Mouse (Mus musculus): Measurements from ENCODE around the gene Tuba1c. TPM values are rescaled to one million over a fixed set of nuclear protein-coding genes. Genes with fewer than 3 reads are reported as not detected.

Gene Tuba1c
- polyA plus RNA-seq, 1 experiment from 2014 or later = 142 TPM

DNA sequence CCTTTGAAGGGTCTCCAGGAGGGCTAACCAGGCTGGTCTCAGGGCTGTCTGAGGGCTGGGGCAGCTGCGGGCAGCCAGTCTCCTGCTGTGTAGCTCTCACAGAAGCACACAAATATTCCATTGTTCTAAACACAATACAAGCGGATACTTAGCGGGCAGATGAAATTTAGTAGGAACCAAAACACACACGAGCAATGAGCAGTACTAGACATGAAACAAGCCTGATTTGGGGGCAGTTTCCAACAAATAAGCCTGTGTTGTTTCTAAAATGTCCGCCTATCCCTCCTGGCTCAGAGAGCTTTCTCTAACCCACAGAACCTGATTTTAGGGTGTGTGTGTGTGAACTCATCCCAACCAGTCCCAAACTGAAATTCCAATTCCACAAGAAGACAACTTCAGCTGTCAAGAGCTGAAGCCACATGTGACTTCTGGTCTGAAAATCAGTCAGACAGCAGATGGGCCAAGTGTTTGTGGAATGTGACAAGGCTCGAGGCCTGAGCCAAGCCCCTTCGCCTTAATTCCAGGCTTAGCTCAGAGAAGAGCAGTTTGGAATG, 42.5 kb upstream of the Tuba1c start:
- Histone ChIP-seq H3K4me1 (replicated peaks; ENCODE audit: control insufficient read depth, insufficient read depth, low read length) (peaks cover 63% of the 10 kb centered on the region), H3K27ac (ENCODE audit: low read depth, low read length) (peak overlapping the region; percentile 75), H3K36me3 (ENCODE audit: control insufficient read depth, insufficient read depth, low read length) (no peaks in the 10 kb centered on the region), H3K27me3 (ENCODE audit: control insufficient read depth, insufficient read depth, low read length) (no peaks in the 10 kb centered on the region), H3K9ac (ENCODE audit: low read length) (peak overlapping the region; percentile 44), H3K4me2 (ENCODE audit: low read depth, low read length, severe bottlenecking) (peak overlapping the region; percentile 29; the same call in 1 of the 2 replicates), H3K4me3 (ENCODE audit: low read depth, low read length) (no peak overlapping the region; the same call in 1 of the 2 replicates), H3K9me3 (ENCODE audit: control insufficient read depth, low read length) (no peaks in the 10 kb centered on the region)
- peak; percentile 37; the same call in 1 of the 2 replicates for ATAC-seq (replicated peaks; ENCODE audit: low FRiP score)
- DNase-seq (ENCODE audit: low spot score) = peak; percentile 63
- 5% methylated on average over 7 of the region's 7 CpGs for WGBS

DNA sequence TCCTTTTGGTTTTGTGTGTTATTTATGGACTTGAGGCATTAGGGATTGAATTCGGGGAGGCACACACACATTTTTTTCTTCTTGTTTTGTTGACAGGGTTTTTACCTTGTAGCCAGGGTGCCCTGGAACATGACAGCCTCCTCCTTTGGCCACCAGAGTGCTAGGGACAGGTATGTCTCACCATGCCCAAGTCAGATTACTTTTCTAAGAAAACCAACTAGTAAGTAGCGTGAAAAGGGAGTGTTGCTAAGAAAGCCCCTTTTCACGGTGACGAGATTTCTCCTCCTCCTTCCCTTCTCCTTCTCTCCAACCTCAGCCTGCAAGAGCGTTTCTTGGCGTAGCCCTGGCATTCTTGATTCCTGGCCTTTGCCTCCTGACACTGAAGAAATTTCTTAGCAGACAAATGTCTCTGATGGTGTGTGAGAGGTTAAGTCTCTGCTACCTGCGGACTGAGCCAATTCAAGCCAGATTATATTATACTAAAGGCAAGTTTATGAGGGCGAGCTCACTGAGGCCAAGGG, 42.0 kb upstream of the Tuba1c start:
- Histone ChIP-seq H3K36me3 (ENCODE audit: control insufficient read depth, insufficient read depth, low read length) (no peaks in the 10 kb centered on the region), H3K9ac (ENCODE audit: low read length) (peak overlapping the region; percentile 44), H3K9me3 (ENCODE audit: control insufficient read depth, low read length) (no peaks in the 10 kb centered on the region), H3K4me1 (replicated peaks; ENCODE audit: control insufficient read depth, insufficient read depth, low read length) (peaks cover 66% of the 10 kb centered on the region), H3K27me3 (ENCODE audit: control insufficient read depth, insufficient read depth, low read length) (no peaks in the 10 kb centered on the region), H3K4me2 (ENCODE audit: low read depth, low read length, severe bottlenecking) (peak overlapping the region; percentile 29; the same call in 1 of the 2 replicates), H3K4me3 (ENCODE audit: low read depth, low read length) (no peak overlapping the region), H3K27ac (ENCODE audit: low read depth, low read length) (peak overlapping the region; percentile 75)
- 26% methylated on average over 8 of the region's 8 CpGs for WGBS
- ATAC-seq (replicated peaks; ENCODE audit: low FRiP score) = no peak
- DNase-seq (ENCODE audit: low spot score) = no peak

DNA sequence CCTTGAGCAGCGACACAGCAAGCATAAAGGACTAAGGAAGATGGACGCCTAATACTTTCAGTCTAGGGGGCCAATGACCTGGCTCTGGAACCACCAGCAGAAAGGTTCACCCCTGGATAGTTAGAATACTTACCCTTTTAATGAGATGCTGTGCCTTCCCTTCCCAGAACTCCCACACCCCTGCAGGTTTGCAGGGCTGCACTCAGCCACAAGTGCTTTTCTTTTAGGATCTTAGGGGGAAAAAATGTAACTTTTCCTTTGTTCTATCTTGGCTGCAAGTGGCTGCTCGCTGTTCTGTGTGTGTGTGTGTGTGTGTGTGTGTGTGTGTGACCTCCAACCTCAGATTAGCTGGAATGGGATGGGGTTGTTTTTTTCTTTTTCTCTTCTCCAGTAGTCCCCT, 40.9 kb upstream of the Tuba1c start:
- Histone ChIP-seq H3K9me3 (ENCODE audit: control insufficient read depth, low read length) (no peaks in the 10 kb centered on the region), H3K27ac (ENCODE audit: low read depth, low read length) (no peak overlapping the region), H3K36me3 (ENCODE audit: control insufficient read depth, insufficient read depth, low read length) (no peaks in the 10 kb centered on the region), H3K4me1 (replicated peaks; ENCODE audit: control insufficient read depth, insufficient read depth, low read length) (peaks cover 68% of the 10 kb centered on the region), H3K4me2 (ENCODE audit: low read depth, low read length, severe bottlenecking) (no peak overlapping the region), H3K27me3 (ENCODE audit: control insufficient read depth, insufficient read depth, low read length) (no peaks in the 10 kb centered on the region), H3K9ac (ENCODE audit: low read length) (no peak overlapping the region), H3K4me3 (ENCODE audit: low read depth, low read length) (no peak overlapping the region)
- 58% methylated on average over 3 of the region's 3 CpGs for WGBS
- DNase-seq (ENCODE audit: low spot score) (peak; percentile 47), ATAC-seq (replicated peaks; ENCODE audit: low FRiP score) (no peak)

DNA sequence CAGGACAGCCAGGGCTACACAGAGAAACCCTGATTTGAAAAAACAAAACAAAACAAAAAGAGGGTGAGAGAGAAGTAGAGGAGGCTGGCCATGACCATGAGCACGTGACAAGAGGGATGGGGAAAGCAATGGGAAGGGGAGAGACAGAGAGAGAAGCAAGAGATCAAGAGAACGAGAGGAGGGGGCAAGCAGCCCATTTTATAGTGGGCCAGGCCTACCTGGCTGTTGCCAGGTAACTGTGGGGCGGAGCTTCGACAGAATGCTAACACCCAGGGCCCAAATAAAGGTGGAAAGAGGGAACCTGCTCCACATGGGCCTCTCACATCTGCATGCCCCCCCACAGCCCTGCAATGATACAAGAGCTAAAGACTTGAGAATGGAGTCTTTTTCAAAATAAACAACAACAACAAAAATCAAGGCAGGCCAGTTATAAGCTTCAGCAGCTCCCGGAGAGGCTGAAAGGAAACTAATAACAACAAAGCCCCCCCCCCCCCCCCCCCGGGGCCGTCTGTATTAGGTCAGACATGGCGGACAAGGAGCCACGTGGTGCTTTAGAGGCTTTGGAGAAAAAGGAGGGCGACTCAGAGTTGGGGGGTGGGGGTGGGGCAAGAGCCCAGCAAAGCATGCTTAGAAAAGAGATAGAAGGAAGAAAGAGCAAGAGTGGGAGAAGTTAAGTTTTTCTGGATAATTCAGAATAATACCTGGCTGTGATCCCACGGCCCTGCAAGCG, 39.8 kb upstream of the Tuba1c start:
- Histone ChIP-seq H3K27ac (ENCODE audit: low read depth, low read length) (peak overlapping the region; percentile 79; the same call in 1 of the 2 replicates), H3K36me3 (ENCODE audit: control insufficient read depth, insufficient read depth, low read length) (no peaks in the 10 kb centered on the region), H3K9ac (ENCODE audit: low read length) (peak overlapping the region; percentile 74), H3K4me2 (ENCODE audit: low read depth, low read length, severe bottlenecking) (peak overlapping the region; percentile 68; the same call in 1 of the 2 replicates), H3K27me3 (ENCODE audit: control insufficient read depth, insufficient read depth, low read length) (no peaks in the 10 kb centered on the region), H3K4me1 (replicated peaks; ENCODE audit: control insufficient read depth, insufficient read depth, low read length) (peaks cover 65% of the 10 kb centered on the region), H3K4me3 (ENCODE audit: low read depth, low read length) (no peak overlapping the region), H3K9me3 (ENCODE audit: control insufficient read depth, low read length) (no peaks in the 10 kb centered on the region)
- ATAC-seq (replicated peaks; ENCODE audit: low FRiP score) = no peak
- 23% methylated on average over 12 of the region's 12 CpGs for WGBS
- no peak for DNase-seq (ENCODE audit: low spot score)

DNA sequence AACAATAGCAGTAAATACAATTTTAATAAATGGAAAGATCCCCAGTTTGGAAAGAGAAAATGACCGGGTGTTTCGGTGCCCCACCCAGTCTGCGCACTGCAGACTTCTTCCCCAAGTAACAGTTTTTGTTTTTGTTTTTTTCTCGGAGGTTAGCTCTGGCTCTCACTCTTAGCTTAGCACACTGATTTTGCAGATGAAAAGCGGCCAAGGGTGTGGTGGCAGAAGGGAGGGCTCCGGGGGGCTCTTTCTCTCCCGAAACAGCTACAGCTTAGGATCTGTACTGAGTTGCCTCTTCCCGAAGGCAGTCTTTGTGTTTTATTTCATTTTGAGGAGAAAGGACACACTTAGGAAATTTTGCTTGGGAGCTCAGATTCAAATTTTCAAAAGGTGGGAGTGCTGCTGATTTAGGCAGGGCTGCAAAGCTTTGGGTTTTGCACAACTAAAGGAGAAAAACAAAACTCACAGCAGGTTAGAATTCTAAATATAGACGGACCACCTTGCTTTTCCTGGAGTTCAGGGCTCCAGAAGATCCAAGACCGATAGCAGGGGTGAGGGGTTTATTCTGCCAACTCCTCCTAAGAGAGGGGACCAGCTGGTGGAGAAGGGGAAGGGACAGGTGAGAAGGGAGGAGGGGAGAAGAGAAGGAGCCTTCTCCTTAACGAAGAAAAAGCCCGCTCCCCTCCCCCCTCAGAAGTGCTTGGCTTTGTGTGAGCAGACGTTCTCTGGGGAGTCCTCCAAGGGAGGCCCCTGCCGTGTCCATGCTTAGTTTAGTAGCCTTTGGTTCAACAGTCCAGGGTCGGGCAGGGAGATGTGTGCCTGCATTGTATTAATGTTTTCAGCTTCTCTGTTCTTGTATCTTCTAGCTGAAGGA, 38.8 kb upstream of the Tuba1c start:
- Histone ChIP-seq H3K9ac (ENCODE audit: low read length) (peak overlapping the region; percentile 74), H3K4me3 (ENCODE audit: low read depth, low read length) (peak overlapping the region; percentile 16), H3K36me3 (ENCODE audit: control insufficient read depth, insufficient read depth, low read length) (no peaks in the 10 kb centered on the region), H3K27ac (ENCODE audit: low read depth, low read length) (peak overlapping the region; percentile 79), H3K4me1 (replicated peaks; ENCODE audit: control insufficient read depth, insufficient read depth, low read length) (peaks cover 61% of the 10 kb centered on the region), H3K27me3 (ENCODE audit: control insufficient read depth, insufficient read depth, low read length) (no peaks in the 10 kb centered on the region), H3K9me3 (ENCODE audit: control insufficient read depth, low read length) (no peaks in the 10 kb centered on the region), H3K4me2 (ENCODE audit: low read depth, low read length, severe bottlenecking) (peak overlapping the region; percentile 68)
- ATAC-seq (replicated peaks; ENCODE audit: low FRiP score) (no peak), DNase-seq (ENCODE audit: low spot score) (peak; percentile 70)
- WGBS = 10% methylated on average over 15 of the region's 15 CpGs

DNA sequence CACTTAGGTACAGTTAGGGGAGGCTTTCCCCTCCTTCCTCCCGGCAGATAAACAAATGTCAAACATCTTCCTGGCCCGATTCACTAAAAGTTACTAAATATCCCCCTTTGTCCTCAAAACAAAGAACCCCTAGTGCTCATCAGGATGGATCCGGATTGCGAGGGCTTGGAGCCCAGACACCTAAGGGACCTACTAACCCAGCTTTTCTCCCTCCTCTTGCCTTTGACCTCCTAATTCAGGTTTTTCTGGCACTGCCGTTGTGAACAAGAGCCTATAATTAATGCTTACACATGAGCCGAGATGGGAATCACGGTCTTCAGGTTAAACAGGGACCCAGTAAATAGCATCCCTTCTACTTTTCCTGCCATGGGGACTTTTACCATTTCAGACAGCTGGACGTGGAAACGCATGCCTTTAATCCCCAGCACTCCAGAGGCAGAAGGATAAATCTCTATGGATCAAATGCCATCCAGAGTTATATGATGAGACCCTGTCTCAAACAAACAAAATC, 38.1 kb upstream of the Tuba1c start:
- DNase-seq (ENCODE audit: low spot score) (peak; percentile 44), ATAC-seq (replicated peaks; ENCODE audit: low FRiP score) (no peak)
- Histone ChIP-seq H3K36me3 (ENCODE audit: control insufficient read depth, insufficient read depth, low read length) (no peaks in the 10 kb centered on the region), H3K27ac (ENCODE audit: low read depth, low read length) (peak overlapping the region; percentile 79), H3K27me3 (ENCODE audit: control insufficient read depth, insufficient read depth, low read length) (no peaks in the 10 kb centered on the region), H3K4me1 (replicated peaks; ENCODE audit: control insufficient read depth, insufficient read depth, low read length) (peaks cover 57% of the 10 kb centered on the region), H3K9me3 (ENCODE audit: control insufficient read depth, low read length) (no peaks in the 10 kb centered on the region), H3K4me2 (ENCODE audit: low read depth, low read length, severe bottlenecking) (peak overlapping the region; percentile 68), H3K4me3 (ENCODE audit: low read depth, low read length) (peak overlapping the region; percentile 16), H3K9ac (ENCODE audit: low read length) (peak overlapping the region; percentile 74)
- 4% methylated on average over 9 of the region's 9 CpGs for WGBS

DNA sequence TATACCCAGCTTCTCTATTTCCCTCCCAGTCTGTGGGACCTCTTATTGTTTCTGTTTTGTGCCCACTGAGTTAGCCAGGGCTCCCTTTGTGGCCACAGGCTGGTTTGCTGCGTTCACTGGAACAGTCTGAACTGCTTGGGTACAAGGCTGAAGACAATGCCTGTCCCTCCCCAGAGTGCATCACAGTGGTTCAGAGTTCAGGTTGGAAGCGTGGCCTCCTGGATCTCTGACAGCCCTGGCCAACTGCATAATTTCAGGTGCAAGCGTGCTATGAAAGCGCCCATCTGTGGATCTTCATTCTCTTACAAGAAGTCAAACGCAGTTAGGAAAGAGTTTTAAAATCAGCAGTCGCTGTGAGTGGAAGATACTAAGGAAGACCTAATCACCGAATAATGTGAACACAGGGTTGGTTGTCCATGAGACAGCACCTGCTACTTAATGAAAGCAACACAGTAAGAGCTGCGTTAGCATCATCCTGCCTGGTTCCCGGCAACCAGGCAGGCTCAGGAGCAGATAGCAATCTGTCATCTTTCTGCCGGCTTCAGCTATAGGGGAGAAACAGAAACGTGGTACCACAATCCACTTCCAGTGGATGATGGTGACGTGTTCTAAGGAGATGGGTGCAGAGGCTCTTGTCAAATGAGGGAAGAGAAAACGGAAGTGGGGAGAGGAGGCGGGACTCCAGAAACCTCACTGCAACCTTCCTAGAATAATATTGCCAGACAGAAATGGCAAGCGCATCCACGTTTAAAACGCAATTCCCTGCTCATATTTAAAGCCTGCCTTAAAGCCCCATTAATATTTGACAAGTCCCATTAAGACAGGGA, 37.4 kb upstream of the Tuba1c start:
- Histone ChIP-seq H3K36me3 (ENCODE audit: control insufficient read depth, insufficient read depth, low read length) (no peaks in the 10 kb centered on the region), H3K4me1 (replicated peaks; ENCODE audit: control insufficient read depth, insufficient read depth, low read length) (peaks cover 51% of the 10 kb centered on the region), H3K27ac (ENCODE audit: low read depth, low read length) (peak overlapping the region; percentile 79), H3K9me3 (ENCODE audit: control insufficient read depth, low read length) (no peaks in the 10 kb centered on the region), H3K4me3 (ENCODE audit: low read depth, low read length) (peak overlapping the region; percentile 33), H3K27me3 (ENCODE audit: control insufficient read depth, insufficient read depth, low read length) (no peaks in the 10 kb centered on the region), H3K4me2 (ENCODE audit: low read depth, low read length, severe bottlenecking) (peak overlapping the region; percentile 68), H3K9ac (ENCODE audit: low read length) (peak overlapping the region; percentile 74)
- peak; percentile 11; the same call in 1 of the 2 replicates for ATAC-seq (replicated peaks; ENCODE audit: low FRiP score)
- WGBS = 24% methylated on average over 17 of the region's 17 CpGs
- DNase-seq (ENCODE audit: low spot score) = peak; percentile 58
